Mouse (Mus musculus) limb, embryonic 15.5 days (tissue): ENCODE results near the gene Scnm1. TPM values are rescaled to one million over a fixed set of nuclear protein-coding genes. Genes with fewer than 3 reads are reported as not detected.
A peak's percentile ranks its signal among the peaks of the same experiment; 100 is the strongest.

Experiments used
- ATAC-seq: fragments of 200-750 bp; cut with Nextera tagmentation; 2 replicates; pipeline ENCODE4 v1.8.0; 2017; ENCODE audit warnings: low read depth, moderate TSS enrichment; ENCODE audit not compliant: insufficient number of reproducible peaks, low FRiP score, low TSS enrichment
- H3K27ac ChIP-seq: fragments of 300-500 bp; sonication (generic); 2 replicates; pipeline ENCODE4 v1.5.1; 2015; ENCODE audit warnings: moderate library complexity, mild to moderate bottlenecking, inconsistent platforms
- H3K27me3 ChIP-seq: fragments of 300-500 bp; sonication (generic); 2 replicates; pipeline ENCODE4 v1.6.1; 2015; ENCODE audit warnings: inconsistent platforms
- H3K36me3 ChIP-seq: fragments of 300-500 bp; sonication (generic); 2 replicates; pipeline ENCODE4 v1.6.1; 2015; ENCODE audit warnings: inconsistent platforms
- H3K4me1 ChIP-seq: fragments of 300-500 bp; sonication (generic); 2 replicates; pipeline ENCODE4 v1.6.1; 2015; ENCODE audit warnings: inconsistent platforms
- H3K4me2 ChIP-seq: fragments of 300-500 bp; sonication (generic); 2 replicates; pipeline ENCODE4 v1.6.1; 2015; ENCODE audit warnings: mild to moderate bottlenecking, inconsistent platforms
- H3K4me3 ChIP-seq: fragments of 300-500 bp; sonication (generic); 2 replicates; pipeline ENCODE4 v1.5.1; 2015; ENCODE audit warnings: mild to moderate bottlenecking, inconsistent platforms
- H3K9ac ChIP-seq: fragments of 300-500 bp; sonication (generic); 2 replicates; pipeline ENCODE4 v1.6.1; 2015; ENCODE audit warnings: inconsistent platforms
- H3K9me3 ChIP-seq: fragments of 300-500 bp; sonication (generic); 2 replicates; pipeline ENCODE4 v1.6.1; 2016; ENCODE audit warnings: inconsistent platforms
- WGBS: fragments of 180-500 bp; shearing (Covaris S2); methylation state at CpG from one replicate; pipeline ENCODE4 v1.1.7; 2015; 5-methylcytosine and 5-hydroxymethylcytosine counted together
- polyA plus RNA-seq: library from polyadenylated mRNA; unstranded; fragments of >200 nt; fragmentation: Nextera tagmentation; extraction: Ambion mirVana; gene quantifications from 2 replicates; pipeline ENCODE4 v1.2.1, GENCODE M21; 2015

Scnm1 gene
- polyA plus RNA-seq, 1 experiment from 2014 or later = 61.2 TPM

DNA sequence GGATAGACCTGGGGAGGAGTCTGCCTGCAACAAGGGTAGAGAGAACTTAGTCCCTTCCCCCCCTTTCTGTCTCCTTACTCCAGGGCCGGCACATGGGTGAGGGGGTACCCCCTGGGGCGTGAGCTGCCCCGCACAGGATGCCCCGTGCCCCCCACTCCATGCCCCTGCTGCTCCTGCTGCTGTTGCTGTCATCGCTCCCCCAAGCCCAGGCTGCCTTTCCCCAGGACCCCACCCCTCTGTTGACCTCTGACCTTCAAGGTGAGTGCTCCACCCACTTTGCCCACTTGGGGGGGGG lies 30.4 kb upstream of the Scnm1 start:
- Histone ChIP-seq H3K9ac (no peak overlapping the region), H3K4me2 (no peak overlapping the region), H3K4me3 (no peak overlapping the region), H3K27me3 (no peaks in the 10 kb centered on the region), H3K27ac (0 out of 2 replicates have a peak overlapping the region, but pooled peaks have one; percentile 67), H3K4me1 (peaks cover 38% of the 10 kb centered on the region), H3K36me3 (peaks cover 45% of the 10 kb centered on the region), H3K9me3 (no peaks in the 10 kb centered on the region)
- 68% methylated on average over 5 of the region's 5 CpGs for WGBS
- ATAC-seq = no peak

DNA sequence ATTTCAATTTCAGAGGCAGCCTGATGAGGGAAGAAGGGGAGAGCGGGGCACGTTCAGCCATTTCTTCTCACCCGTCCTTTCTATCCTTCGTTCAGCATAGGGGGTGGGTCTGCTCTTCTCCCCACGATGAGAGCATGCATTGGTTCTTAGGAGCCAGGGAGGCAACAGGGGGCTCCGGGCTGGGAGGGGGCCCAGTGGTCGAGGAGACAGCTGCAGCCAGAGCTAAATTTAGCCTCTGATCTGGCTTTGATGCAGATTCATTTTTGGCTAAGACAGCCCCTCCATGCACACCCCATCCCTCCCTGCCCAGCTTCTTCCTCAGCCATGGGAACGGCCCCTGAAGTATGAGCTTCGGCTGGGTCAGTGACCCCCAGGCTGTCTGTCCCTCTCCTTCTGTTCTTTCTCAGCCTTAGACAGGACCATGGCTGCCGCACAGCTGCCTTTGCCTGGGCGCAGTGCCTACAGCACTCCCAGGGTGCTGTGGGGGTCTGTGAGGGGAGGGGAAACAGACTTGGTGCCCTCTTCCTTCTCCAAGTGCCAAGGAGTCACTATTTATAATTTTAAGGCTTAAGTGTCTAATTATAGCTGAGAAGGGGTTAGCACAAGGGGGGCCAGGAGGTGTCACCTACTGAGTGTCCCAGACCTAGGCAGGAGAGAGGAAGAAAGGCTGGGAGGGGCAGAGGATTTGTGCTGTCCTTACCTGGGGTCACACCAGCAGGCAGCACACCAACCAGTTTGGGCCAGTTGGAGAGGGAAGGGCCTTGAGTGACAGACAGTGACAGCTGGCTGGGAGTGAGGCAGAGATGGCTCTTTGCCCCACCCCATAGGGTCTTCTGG lies 29.8 kb upstream of the Scnm1 start:
- H3K27me3 ChIP-seq = no peaks in the 10 kb centered on the region
- no peak overlapping the region for H3K4me2 ChIP-seq
- no peak for ATAC-seq
- H3K9ac ChIP-seq = no peak overlapping the region
- H3K4me3 ChIP-seq = no peak overlapping the region
- H3K9me3 ChIP-seq = no peaks in the 10 kb centered on the region
- 56% methylated on average over 11 of the region's 11 CpGs for WGBS
- H3K4me1 ChIP-seq = peaks cover 38% of the 10 kb centered on the region
- H3K36me3 ChIP-seq = peaks cover 40% of the 10 kb centered on the region
- H3K27ac ChIP-seq = peak overlapping the region; percentile 67; the same call in 1 of the 2 replicates

DNA sequence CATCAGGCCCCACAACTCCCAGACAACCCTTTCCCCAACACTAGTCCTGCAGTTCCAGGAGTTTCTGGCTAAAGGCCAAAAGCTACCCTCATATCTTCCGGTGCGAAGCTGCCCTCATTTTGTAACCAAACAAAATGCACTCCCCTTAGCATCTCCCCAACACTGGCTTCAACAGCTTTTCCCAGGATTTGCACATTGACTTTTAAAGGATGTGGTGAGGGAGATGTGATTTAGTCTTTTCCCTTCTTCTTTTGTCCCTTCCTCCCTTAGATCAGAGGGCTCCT lies 28.5 kb upstream of the Scnm1 start:
- peak overlapping the region; percentile 80; the same call in 1 of the 2 replicates for H3K27ac ChIP-seq

DNA sequence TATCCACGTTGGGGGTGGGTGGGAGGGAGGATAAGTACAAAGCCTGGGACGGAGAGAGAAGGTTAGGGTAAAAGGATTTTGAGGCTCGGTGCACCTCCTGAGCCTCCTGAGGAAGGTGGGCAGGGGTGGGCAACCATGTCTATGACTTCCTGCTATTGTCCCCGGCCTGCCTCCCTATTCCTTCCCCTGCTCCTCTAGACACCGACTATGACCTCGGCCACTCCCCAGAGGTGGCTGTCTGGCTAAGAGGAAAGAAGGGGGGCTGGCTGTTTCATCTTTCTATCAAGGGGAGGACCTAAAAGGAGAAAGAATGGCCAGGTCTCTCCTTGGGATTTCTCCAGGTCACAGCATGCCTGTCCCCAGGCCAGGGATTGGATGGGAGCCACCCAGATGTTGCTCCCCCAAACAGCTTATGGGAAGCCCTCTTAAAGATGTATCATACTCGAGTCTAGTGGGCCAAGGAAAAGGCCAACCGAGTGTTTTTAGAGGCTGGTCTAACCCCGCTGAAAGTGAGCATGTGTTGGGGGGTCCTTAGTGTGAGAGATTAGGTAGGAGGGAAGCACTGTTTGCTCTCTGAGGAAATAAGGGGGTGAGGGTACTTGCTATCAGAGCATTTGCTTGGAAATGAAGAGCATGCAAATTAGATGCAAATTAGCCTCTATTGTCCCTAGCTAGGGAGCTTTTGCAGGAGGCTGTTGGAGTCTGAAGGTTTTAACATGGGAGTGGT lies 28.0 kb upstream of the Scnm1 start:
- ATAC-seq = no peak
- peak overlapping the region; percentile 80 for H3K27ac ChIP-seq
- H3K4me1 ChIP-seq = peaks cover 38% of the 10 kb centered on the region

More for the DNA sequence above, 28.5 kb upstream of the Scnm1 start:
- no peaks in the 10 kb centered on the region for H3K9me3 ChIP-seq
- ATAC-seq = no peak
- peak overlapping the region; percentile 84 for H3K4me2 ChIP-seq
- H3K27me3 ChIP-seq = no peaks in the 10 kb centered on the region
- H3K36me3 ChIP-seq = peaks cover 26% of the 10 kb centered on the region
- 22% methylated on average over 2 of the region's 2 CpGs for WGBS
- H3K4me1 ChIP-seq = peaks cover 38% of the 10 kb centered on the region
- H3K9ac ChIP-seq = no peak overlapping the region
- peak overlapping the region; percentile 76 for H3K4me3 ChIP-seq

DNA sequence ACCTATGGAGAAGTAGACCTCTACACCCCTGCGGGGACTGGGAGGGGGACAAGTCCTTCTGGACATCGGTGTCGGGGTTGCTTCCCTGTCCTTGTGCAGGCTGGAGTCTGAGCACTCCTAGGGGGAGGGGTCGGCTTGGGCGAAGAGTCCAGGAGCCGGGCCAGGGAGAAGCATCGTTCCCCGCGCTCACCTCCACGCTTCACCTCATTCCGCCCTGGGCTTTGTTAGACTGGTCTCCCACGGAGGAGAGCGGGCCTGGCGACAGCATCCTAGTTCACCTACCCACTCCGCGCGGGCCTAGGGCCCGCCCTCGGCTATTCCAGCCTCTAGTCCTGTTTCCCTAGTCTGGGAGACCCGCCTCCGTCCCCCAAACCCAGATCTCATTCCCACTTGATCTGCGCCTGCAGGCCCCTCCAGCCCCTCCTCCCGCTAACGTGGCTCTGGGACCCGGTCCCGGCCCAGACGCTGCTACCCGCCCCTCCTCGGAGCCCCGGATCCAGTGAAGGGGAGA lies 27.3 kb upstream of the Scnm1 start:
- peak overlapping the region; percentile 80 for H3K27ac ChIP-seq
- H3K9me3 ChIP-seq = no peaks in the 10 kb centered on the region
- H3K4me2 ChIP-seq = peak overlapping the region; percentile 84
- peak; percentile 16 for ATAC-seq
- H3K4me1 ChIP-seq = peaks cover 38% of the 10 kb centered on the region
- peak overlapping the region; percentile 76 for H3K4me3 ChIP-seq
- peaks cover 14% of the 10 kb centered on the region for H3K36me3 ChIP-seq
- no peaks in the 10 kb centered on the region for H3K27me3 ChIP-seq
- under 1% methylated on average over 30 of the region's 30 CpGs for whole genome bisulfite sequencing
- peak overlapping the region; percentile 79 for H3K9ac ChIP-seq

More for the DNA sequence above, 28.0 kb upstream of the Scnm1 start:
- H3K9me3 ChIP-seq = no peaks in the 10 kb centered on the region
- WGBS = 3% methylated on average over 9 of the region's 9 CpGs
- H3K4me3 ChIP-seq = peak overlapping the region; percentile 76
- peaks cover 21% of the 10 kb centered on the region for H3K36me3 ChIP-seq
- H3K9ac ChIP-seq = peak overlapping the region; percentile 79
- peak overlapping the region; percentile 84 for H3K4me2 ChIP-seq
- H3K27me3 ChIP-seq = no peaks in the 10 kb centered on the region

DNA sequence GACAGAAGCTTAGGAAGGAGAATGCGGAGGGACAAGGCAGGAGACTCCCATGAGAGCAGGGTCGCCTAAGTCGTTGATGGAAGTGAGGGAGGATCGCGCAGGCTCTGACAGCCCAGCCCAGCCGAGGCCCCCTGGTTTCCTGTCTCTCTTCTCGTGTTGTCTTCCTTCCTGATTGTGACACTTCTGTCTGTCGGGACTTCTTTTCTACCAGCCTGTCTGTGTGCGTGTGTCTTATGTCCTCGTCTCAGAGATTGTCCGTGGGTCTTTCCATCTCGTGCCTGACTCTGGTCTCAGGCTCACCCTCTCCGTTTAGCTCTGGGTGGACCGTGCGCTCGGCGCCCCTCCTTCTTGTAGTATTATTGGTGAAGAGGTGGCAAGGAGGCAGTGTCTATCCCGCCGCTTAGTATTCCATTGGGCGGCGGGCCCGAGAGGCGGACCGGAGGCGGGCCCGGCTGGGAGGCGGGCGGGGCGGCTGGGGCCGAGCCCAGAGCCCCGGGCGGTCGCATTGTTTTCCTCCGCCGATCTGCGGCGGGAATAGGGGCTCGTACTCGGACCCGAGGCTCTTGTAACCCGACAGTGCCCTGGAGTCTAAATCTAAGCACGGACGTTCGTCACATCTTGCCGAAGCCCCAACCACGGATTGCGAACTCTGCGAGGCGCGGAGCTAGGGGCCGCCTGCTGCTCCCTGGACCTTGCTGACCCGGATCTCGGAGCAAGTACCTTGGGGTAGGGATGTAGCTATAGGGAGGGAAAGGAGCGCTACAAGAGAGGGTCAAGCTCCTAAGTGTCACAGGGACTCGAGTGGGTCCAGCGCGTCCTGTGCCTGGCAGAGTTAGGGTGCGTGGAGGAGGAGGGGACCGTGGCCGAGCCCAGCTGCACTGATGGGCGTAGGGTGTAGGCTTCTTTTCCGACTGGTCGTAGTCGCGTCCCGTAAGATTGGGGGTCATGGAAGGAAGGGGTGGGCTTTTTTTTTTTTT lies 26.5 kb upstream of the Scnm1 start, which contains the start of gene Sema6c:
Sema6c (plus strand) TSS at position 471 of the 977 bp plus-strand sequence.
- Histone ChIP-seq H3K9ac (peak within 1 kb of the TSS; percentile 79), H3K4me2 (peak within 1 kb of the TSS; percentile 84), H3K4me1 (peaks cover 38% of the 10 kb centered on the region), H3K9me3 (no peaks in the 10 kb centered on the region), H3K36me3 (peaks cover 9% of the 10 kb centered on the region), H3K27ac (peak within 1 kb of the TSS; percentile 80), H3K27me3 (no peaks in the 10 kb centered on the region), H3K4me3 (peak within 1 kb of the TSS; percentile 76)
- peak; percentile 92 for ATAC-seq
- under 1% methylated on average over 66 of the region's 66 CpGs for WGBS

DNA sequence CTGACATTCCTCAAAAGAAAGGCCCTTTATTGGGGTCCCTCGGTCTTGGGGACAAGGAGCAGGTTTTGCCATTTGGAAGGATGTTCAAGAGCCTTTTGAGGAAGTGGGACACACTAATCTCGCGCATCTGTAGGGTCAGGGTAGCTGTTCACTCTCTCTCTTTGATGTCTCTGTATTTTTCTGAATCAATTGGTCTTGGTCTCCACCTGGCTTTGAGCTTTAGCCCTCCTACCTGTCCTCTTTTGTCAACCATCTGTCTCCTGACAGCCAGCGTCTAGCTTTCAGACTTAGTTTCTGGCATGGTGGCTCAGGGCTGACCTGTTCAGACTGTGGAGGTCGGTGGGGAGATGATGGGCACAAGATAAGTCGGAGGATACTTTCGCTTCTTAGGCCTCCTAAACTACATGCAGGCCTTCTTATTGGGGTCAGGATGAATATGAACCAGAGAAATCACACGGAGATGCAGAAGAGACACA lies 25.7 kb upstream of the Scnm1 start:
- no peak for ATAC-seq
- peaks cover 3% of the 10 kb centered on the region; the same call in 1 of the 2 replicates for H3K36me3 ChIP-seq
- peaks cover 38% of the 10 kb centered on the region for H3K4me1 ChIP-seq
- peak overlapping the region; percentile 84 for H3K4me2 ChIP-seq
- H3K9ac ChIP-seq = peak overlapping the region; percentile 26
- no peaks in the 10 kb centered on the region for H3K27me3 ChIP-seq
- H3K9me3 ChIP-seq = no peaks in the 10 kb centered on the region
- peak overlapping the region; percentile 33; the same call in 1 of the 2 replicates for H3K27ac ChIP-seq
- H3K4me3 ChIP-seq = peak overlapping the region; percentile 76
- 14% methylated on average over 8 of the region's 8 CpGs for WGBS

DNA sequence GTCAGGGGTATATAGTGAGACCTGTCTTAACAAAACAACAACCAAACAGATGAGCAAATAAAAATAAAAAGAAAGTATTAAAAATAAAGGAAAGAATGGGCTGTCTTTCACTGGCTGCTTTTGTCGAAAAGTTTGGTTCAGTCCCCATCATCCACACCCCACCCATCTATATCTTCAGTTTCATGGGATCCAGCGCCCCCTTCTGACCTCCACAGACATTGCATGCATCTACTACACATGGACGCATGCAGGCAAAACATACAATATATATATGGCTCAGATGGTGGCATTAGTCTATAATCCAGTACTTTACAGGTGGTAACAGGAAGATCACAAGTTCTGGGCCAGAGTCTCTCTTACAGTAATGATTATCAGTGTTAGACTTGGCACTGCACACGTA lies 20.1 kb upstream of the Scnm1 start:
- H3K27ac ChIP-seq = no peak overlapping the region
- H3K4me3 ChIP-seq = no peak overlapping the region
- no peak overlapping the region for H3K4me2 ChIP-seq
- H3K9ac ChIP-seq = no peak overlapping the region
- no peak for ATAC-seq
- no peaks in the 10 kb centered on the region for H3K4me1 ChIP-seq
- WGBS = 52% methylated on average over 4 of the region's 4 CpGs
- no peaks in the 10 kb centered on the region for H3K27me3 ChIP-seq
- H3K36me3 ChIP-seq = no peaks in the 10 kb centered on the region
- H3K9me3 ChIP-seq = no peaks in the 10 kb centered on the region

DNA sequence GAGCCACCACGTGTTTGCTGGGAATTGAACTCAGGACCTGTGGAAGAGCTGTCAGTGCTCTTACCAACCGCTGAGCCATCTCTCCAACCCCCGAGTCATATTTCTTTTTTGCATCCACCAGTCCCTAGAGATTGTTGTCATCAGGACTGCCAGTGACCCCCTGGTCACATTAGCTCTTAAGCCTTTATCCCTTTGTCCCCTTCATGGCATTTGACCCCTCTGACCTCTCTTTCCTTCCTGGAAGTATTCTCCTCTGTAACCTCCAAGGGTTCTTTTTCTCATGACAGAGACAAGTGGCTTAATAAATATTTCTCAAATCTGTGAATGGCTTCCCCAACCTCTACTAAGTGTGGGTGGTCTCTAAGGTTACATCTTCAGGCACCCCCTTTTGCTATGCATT lies 14.1 kb upstream of the Scnm1 start:
- no peak overlapping the region for H3K27ac ChIP-seq
- H3K4me1 ChIP-seq = no peaks in the 10 kb centered on the region
- no peaks in the 10 kb centered on the region for H3K27me3 ChIP-seq
- no peak overlapping the region for H3K9ac ChIP-seq
- H3K9me3 ChIP-seq = no peaks in the 10 kb centered on the region
- H3K4me2 ChIP-seq = no peak overlapping the region
- no peak overlapping the region for H3K4me3 ChIP-seq
- no peaks in the 10 kb centered on the region for H3K36me3 ChIP-seq
- 64% methylated on average over 3 of the region's 3 CpGs for WGBS
- ATAC-seq = no peak

DNA sequence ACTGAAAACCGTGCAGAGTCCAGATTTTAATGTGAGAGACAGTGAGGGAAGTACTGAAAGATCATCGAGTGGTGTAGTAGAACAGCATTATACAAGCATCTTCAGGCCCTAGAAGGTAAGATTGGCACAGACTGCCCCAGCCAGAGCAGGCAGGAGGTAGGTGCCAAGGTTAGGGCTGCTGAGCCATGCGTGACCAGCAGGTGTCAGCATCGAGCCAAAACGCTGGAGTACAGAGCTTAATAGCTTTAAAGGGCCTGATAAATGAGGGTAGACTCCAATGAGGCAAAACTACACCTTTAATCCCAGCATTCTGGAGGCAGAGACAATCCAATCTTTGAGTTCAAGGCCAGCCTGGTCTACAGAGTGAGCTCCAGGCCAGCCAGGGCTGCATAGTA lies 8.8 kb upstream of the Scnm1 start:
- 10% methylated on average over 5 of the region's 5 CpGs for WGBS
- Histone ChIP-seq H3K27me3 (no peaks in the 10 kb centered on the region), H3K9ac (no peak overlapping the region), H3K4me2 (no peak overlapping the region), H3K4me1 (no peaks in the 10 kb centered on the region), H3K9me3 (no peaks in the 10 kb centered on the region), H3K36me3 (peaks cover 30% of the 10 kb centered on the region), H3K27ac (no peak overlapping the region), H3K4me3 (no peak overlapping the region)
- no peak for ATAC-seq

DNA sequence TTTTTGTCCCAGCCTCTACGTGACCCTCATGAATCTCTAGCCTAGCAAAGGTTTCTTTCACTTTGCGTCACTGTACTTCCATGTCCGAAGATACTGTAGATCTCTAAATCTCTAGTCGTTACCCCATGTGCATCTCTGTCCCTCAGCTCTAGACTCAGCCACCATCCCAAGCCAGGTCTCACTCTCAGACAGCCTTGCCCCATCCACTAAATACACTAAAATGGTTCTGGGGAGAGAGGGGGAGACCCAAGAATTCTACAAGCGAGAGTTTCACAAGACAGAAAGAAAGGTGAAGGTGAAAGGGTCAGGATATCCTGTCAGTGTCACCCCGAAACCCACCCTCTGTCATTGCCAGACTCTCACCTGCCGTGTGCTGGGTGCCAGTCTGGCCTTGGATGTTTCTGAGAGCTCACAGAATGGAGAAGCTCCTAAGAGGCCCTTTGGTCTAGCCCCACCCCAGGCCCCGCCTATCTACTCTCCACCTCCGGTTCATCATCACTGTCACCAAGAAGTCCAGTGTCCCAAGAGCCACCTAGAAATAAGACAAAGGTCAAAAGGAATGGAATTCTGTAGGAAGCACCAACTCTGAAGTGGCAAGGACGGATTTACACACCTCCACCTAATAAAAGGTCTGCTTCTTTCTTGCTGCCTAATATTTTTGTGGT lies 8.3 kb upstream of the Scnm1 start, which contains the start of gene Tnfaip8l2:
Tnfaip8l2 (minus strand) TSS at position 409 of the 665 bp plus-strand sequence.
- ATAC-seq = no peak
- H3K9ac ChIP-seq = no peak within 1 kb of the TSS

More for the DNA sequence above, 8.3 kb upstream of the Scnm1 start, which contains the start of gene Tnfaip8l2:
- peaks cover 30% of the 10 kb centered on the region for H3K36me3 ChIP-seq
- WGBS = 84% methylated on average over 10 of the region's 10 CpGs
- no peak within 1 kb of the TSS for H3K4me2 ChIP-seq
- no peaks in the 10 kb centered on the region for H3K27me3 ChIP-seq
- H3K27ac ChIP-seq = no peak within 1 kb of the TSS
- H3K4me1 ChIP-seq = no peaks in the 10 kb centered on the region
- H3K4me3 ChIP-seq = no peak within 1 kb of the TSS
- no peaks in the 10 kb centered on the region for H3K9me3 ChIP-seq
